Mouse (Mus musculus): ENCODE data around the gene Tnip2. TPM values are rescaled to one million over a fixed set of nuclear protein-coding genes. Genes with fewer than 3 reads are reported as not detected.

Tnip2 gene
- total RNA-seq, 1 experiment, result 17.0 TPM

- Histone ChIP-seq H3K9ac (ENCODE audit: insufficient read depth, low read depth, low read length, poor library complexity, severe bottlenecking) (no peak overlapping the region), H3K4me1 (ENCODE audit: control insufficient read depth in 2 of 2, insufficient read depth in 2 of 2, low read length in 2 of 2, poor library complexity in 1 of 2) (peaks cover 0 to 2% of the 10 kb centered on the region in 2 experiments; a peak in 1 of 4 replicates), H3K36me3 (ENCODE audit: control insufficient read depth, insufficient read depth, low read length, poor library complexity, severe bottlenecking) (no peaks in the 10 kb centered on the region), H3K27ac (ENCODE audit: insufficient read depth, low read depth, low read length, poor library complexity, severe bottlenecking) (no peak overlapping the region), H3K9me3 (ENCODE audit: control insufficient read depth, insufficient read depth, low read depth, low read length) (no peaks in the 10 kb centered on the region), H3K4me3 (ENCODE audit: insufficient read depth in 1 of 2, low read depth in 1 of 2, low read length in 2 of 2, poor library complexity in 1 of 2, severe bottlenecking in 1 of 2) (no peak overlapping the region)
- TF ChIP-seq HCFC1 (IDR thresholded peaks at IDR 0.05; ENCODE audit: borderline replicate concordance, insufficient read depth, low read length) (no peak), CHD2 (IDR thresholded peaks at IDR 0.05; ENCODE audit: low read depth, low read length) (no peak), MAFK (IDR thresholded peaks at IDR 0.05; ENCODE audit: insufficient read depth, low read depth, low read length) (no peak), ZC3H11A (IDR thresholded peaks at IDR 0.05; ENCODE audit: borderline replicate concordance, low read depth, low read length) (no peak), ZNF384 (IDR thresholded peaks at IDR 0.05; ENCODE audit: low read depth, low read length) (no peak)
- DNase-seq (ENCODE audit: low read depth, low spot score), result peak; percentile 69
- in situ Hi-C loops (cut with MboI; ENCODE audit: low sequenced_read_pairs in 2 of 2, unreplicated experiment in 2 of 2), result no loop called here
Observed at GRCm38 (mm10) chr5:34538527-34538926, 24.7 kb upstream of the Tnip2 start.

GRCm38 (mm10) chr5:34538079-34538478 lies 24.3 kb upstream of the Tnip2 start:
- in situ Hi-C loops (cut with MboI; ENCODE audit: low sequenced_read_pairs in 2 of 2, unreplicated experiment in 2 of 2), result no loop called here
- no peak for DNase-seq (ENCODE audit: low read depth, low spot score)
- Histone ChIP-seq H3K9ac (ENCODE audit: insufficient read depth, low read depth, low read length, poor library complexity, severe bottlenecking) (no peak overlapping the region), H3K27ac (ENCODE audit: insufficient read depth, low read depth, low read length, poor library complexity, severe bottlenecking) (no peak overlapping the region), H3K4me1 (ENCODE audit: control insufficient read depth in 2 of 2, insufficient read depth in 2 of 2, low read length in 2 of 2, poor library complexity in 1 of 2) (peaks cover 0 to 2% of the 10 kb centered on the region in 2 experiments; a peak in 1 of 4 replicates), H3K9me3 (ENCODE audit: control insufficient read depth, insufficient read depth, low read depth, low read length) (no peaks in the 10 kb centered on the region), H3K36me3 (ENCODE audit: control insufficient read depth, insufficient read depth, low read length, poor library complexity, severe bottlenecking) (no peaks in the 10 kb centered on the region), H3K4me3 (ENCODE audit: insufficient read depth in 1 of 2, low read depth in 1 of 2, low read length in 2 of 2, poor library complexity in 1 of 2, severe bottlenecking in 1 of 2) (no peak overlapping the region)
- TF ChIP-seq ZC3H11A (IDR thresholded peaks at IDR 0.05; ENCODE audit: borderline replicate concordance, low read depth, low read length) (no peak), CHD2 (IDR thresholded peaks at IDR 0.05; ENCODE audit: low read depth, low read length) (no peak), HCFC1 (IDR thresholded peaks at IDR 0.05; ENCODE audit: borderline replicate concordance, insufficient read depth, low read length) (no peak), MAFK (IDR thresholded peaks at IDR 0.05; ENCODE audit: insufficient read depth, low read depth, low read length) (no peak), ZNF384 (IDR thresholded peaks at IDR 0.05; ENCODE audit: low read depth, low read length) (no peak)

GRCm38 (mm10) chr5:34535831-34536230 lies 22.0 kb upstream of the Tnip2 start:
- TF ChIP-seq HCFC1 (IDR thresholded peaks at IDR 0.05; ENCODE audit: borderline replicate concordance, insufficient read depth, low read length) (no peak), CHD2 (IDR thresholded peaks at IDR 0.05; ENCODE audit: low read depth, low read length) (no peak), ZNF384 (IDR thresholded peaks at IDR 0.05; ENCODE audit: low read depth, low read length) (no peak), ZC3H11A (IDR thresholded peaks at IDR 0.05; ENCODE audit: borderline replicate concordance, low read depth, low read length) (no peak), MAFK (IDR thresholded peaks at IDR 0.05; ENCODE audit: insufficient read depth, low read depth, low read length) (no peak)
- H3K9ac ChIP-seq (ENCODE audit: insufficient read depth, low read depth, low read length, poor library complexity, severe bottlenecking), result no peak overlapping the region
- H3K9me3 ChIP-seq (ENCODE audit: control insufficient read depth, insufficient read depth, low read depth, low read length), result no peaks in the 10 kb centered on the region
- in situ Hi-C loops (cut with MboI; ENCODE audit: low sequenced_read_pairs in 2 of 2, unreplicated experiment in 2 of 2), result no loop called here
- peaks cover 0 to 2% of the 10 kb centered on the region in 2 experiments; a peak in 1 of 4 replicates for H3K4me1 ChIP-seq (ENCODE audit: control insufficient read depth in 2 of 2, insufficient read depth in 2 of 2, low read length in 2 of 2, poor library complexity in 1 of 2)
- no peak overlapping the region for H3K4me3 ChIP-seq (ENCODE audit: insufficient read depth in 1 of 2, low read depth in 1 of 2, low read length in 2 of 2, poor library complexity in 1 of 2, severe bottlenecking in 1 of 2)
- DNase-seq (ENCODE audit: low read depth, low spot score), result no peak
- no peak overlapping the region for H3K27ac ChIP-seq (ENCODE audit: insufficient read depth, low read depth, low read length, poor library complexity, severe bottlenecking)
- no peaks in the 10 kb centered on the region for H3K36me3 ChIP-seq (ENCODE audit: control insufficient read depth, insufficient read depth, low read length, poor library complexity, severe bottlenecking)

GRCm38 (mm10) chr5:34534776-34535581 lies 21.2 kb upstream of the Tnip2 start:
- no peak overlapping the region for H3K4me3 ChIP-seq (ENCODE audit: insufficient read depth in 1 of 2, low read depth in 1 of 2, low read length in 2 of 2, poor library complexity in 1 of 2, severe bottlenecking in 1 of 2)
- H3K9ac ChIP-seq (ENCODE audit: insufficient read depth, low read depth, low read length, poor library complexity, severe bottlenecking), result no peak overlapping the region
- H3K27ac ChIP-seq (ENCODE audit: insufficient read depth, low read depth, low read length, poor library complexity, severe bottlenecking), result no peak overlapping the region; the same call in 1 of the 2 replicates
- TF ChIP-seq HCFC1 (IDR thresholded peaks at IDR 0.05; ENCODE audit: borderline replicate concordance, insufficient read depth, low read length), result no peak
- TF ChIP-seq MAFK (IDR thresholded peaks at IDR 0.05; ENCODE audit: insufficient read depth, low read depth, low read length), result no peak
- TF ChIP-seq CHD2 (IDR thresholded peaks at IDR 0.05; ENCODE audit: low read depth, low read length), result no peak
- TF ChIP-seq ZC3H11A (IDR thresholded peaks at IDR 0.05; ENCODE audit: borderline replicate concordance, low read depth, low read length), result no peak
- no peak for TF ChIP-seq ZNF384 (IDR thresholded peaks at IDR 0.05; ENCODE audit: low read depth, low read length)
- H3K4me1 ChIP-seq (ENCODE audit: control insufficient read depth in 2 of 2, insufficient read depth in 2 of 2, low read length in 2 of 2, poor library complexity in 1 of 2), result peaks cover 0 to 2% of the 10 kb centered on the region in 2 experiments; a peak in 1 of 4 replicates
- no peaks in the 10 kb centered on the region for H3K9me3 ChIP-seq (ENCODE audit: control insufficient read depth, insufficient read depth, low read depth, low read length)
- no peak for DNase-seq (ENCODE audit: low read depth, low spot score)
- in situ Hi-C loops (cut with MboI; ENCODE audit: low sequenced_read_pairs in 2 of 2, unreplicated experiment in 2 of 2), result no loop called here
- no peaks in the 10 kb centered on the region for H3K36me3 ChIP-seq (ENCODE audit: control insufficient read depth, insufficient read depth, low read length, poor library complexity, severe bottlenecking)

Data from ES-E14 (cell line).